Mouse (Mus musculus): Measurements from ENCODE around the gene Ccdc141.
"Not testable (repeated sequence)": the region's sequence is repeated elsewhere in the genome, so short reads cannot be mapped to it uniquely, and the experiment has no call there.

Ccdc141 gene

GRCm38 (mm10) chr2:77059596-77059995 lies 110.8 kb downstream of the Ccdc141 start:
- CTCF ChIA-PET: no interaction called here

- CTCF ChIA-PET: no interaction called here
These were observed 114.1 kb downstream of the Ccdc141 start for GRCm38 (mm10) chr2:77056367-77056766.

GRCm38 (mm10) chr2:77042912-77043311 lies 127.5 kb downstream of the Ccdc141 start:
- CTCF ChIA-PET: no interaction called here

GRCm38 (mm10) chr2:77039683-77040082 lies 130.8 kb downstream of the Ccdc141 start:
- CTCF ChIA-PET: no interaction called here

- CTCF ChIA-PET: no interaction called here
These were observed 131.2 kb downstream of the Ccdc141 start for GRCm38 (mm10) chr2:77039281-77039680.

GRCm38 (mm10) chr2:77037211-77037610 lies 133.2 kb downstream of the Ccdc141 start:
- CTCF ChIA-PET: no interaction called here

- CTCF ChIA-PET: no interaction called here
These were observed 136.3 kb downstream of the Ccdc141 start for GRCm38 (mm10) chr2:77034112-77034511.

GRCm38 (mm10) chr2:77033322-77034060 lies 136.9 kb downstream of the Ccdc141 start:
- CTCF ChIA-PET: no interaction called here

GRCm38 (mm10) chr2:77020649-77021048 lies 149.8 kb downstream of the Ccdc141 start:
- CTCF ChIA-PET: no interaction called here

- CTCF ChIA-PET: no interaction called here
These were observed 152.7 kb downstream of the Ccdc141 start for GRCm38 (mm10) chr2:77017735-77018134.

- CTCF ChIA-PET: not testable (repeated sequence)
These were observed 157.0 kb downstream of the Ccdc141 start for GRCm38 (mm10) chr2:77013449-77013848.

- CTCF ChIA-PET: no interaction called here
These were observed 158.5 kb downstream of the Ccdc141 start for GRCm38 (mm10) chr2:77011981-77012380.

GRCm38 (mm10) chr2:77007015-77007414 lies 163.4 kb downstream of the Ccdc141 start:
- CTCF ChIA-PET: no interaction called here

GRCm38 (mm10) chr2:77003148-77003547 lies 167.3 kb downstream of the Ccdc141 start:
- CTCF ChIA-PET: no interaction called here

GRCm38 (mm10) chr2:76998351-76998750 lies 172.1 kb downstream of the Ccdc141 start:
- CTCF ChIA-PET: no interaction called here

GRCm38 (mm10) chr2:76992493-76993201 lies 177.8 kb downstream of the Ccdc141 start:
- CTCF ChIA-PET: no interaction called here

GRCm38 (mm10) chr2:76987317-76987716 lies 183.1 kb downstream of the Ccdc141 start:
- CTCF ChIA-PET: no interaction called here

- CTCF ChIA-PET: no interaction called here
These were observed 186.1 kb downstream of the Ccdc141 start for GRCm38 (mm10) chr2:76984384-76984783.

GRCm38 (mm10) chr2:76983601-76984000 lies 186.8 kb downstream of the Ccdc141 start:
- CTCF ChIA-PET: no interaction called here

GRCm38 (mm10) chr2:76982391-76983145 lies 187.9 kb downstream of the Ccdc141 start, which contains the start of gene Ttn:
Gene Ttn, minus strand, starts transcription at chr2:76982547.
- CTCF ChIA-PET: no interaction called here

GRCm38 (mm10) chr2:76981717-76982116 lies 188.7 kb downstream of the Ccdc141 start:
- CTCF ChIA-PET: no interaction called here

- CTCF ChIA-PET: no interaction called here
These were observed 190.3 kb downstream of the Ccdc141 start for GRCm38 (mm10) chr2:76980146-76980545.

GRCm38 (mm10) chr2:76977650-76978049 lies 192.8 kb downstream of the Ccdc141 start:
- CTCF ChIA-PET: no interaction called here

Measured in spleen, embryonic (tissue).